Mouse (Mus musculus) splenic B cell, adult 2 months (primary cell): Measurements from ENCODE around the gene Sult2a6.

Source experiments
- DNase-seq: peaks from one replicate; pipeline ENCODE4 v3.0.0-alpha.2; 2011; ENCODE audit warnings: low read depth, low spot score
- H3K27me3 ChIP-seq: 2 replicates; pipeline ENCODE4 v1.6.1; 2012; ENCODE audit warnings: mild to moderate bottlenecking, low read length, moderate library complexity, mixed read lengths; ENCODE audit not compliant: control insufficient read depth, poor library complexity, insufficient read depth, severe bottlenecking
- H3K36me3 ChIP-seq: 2 replicates; pipeline ENCODE4 v1.6.1; 2012; ENCODE audit warnings: mild to moderate bottlenecking, low read length, moderate library complexity, mixed read lengths; ENCODE audit not compliant: control insufficient read depth, poor library complexity, insufficient read depth, severe bottlenecking

The Sult2a6 gene

GRCm38 (mm10) chr7:14254770-14255169 is at the start of gene Sult2a6:
Gene Sult2a6, minus strand, starts transcription at chr7:14254870.
- H3K27me3 ChIP-seq: no peaks in the 10 kb centered on the region
- no peaks in the 10 kb centered on the region for H3K36me3 ChIP-seq
- no peak for DNase-seq

GRCm38 (mm10) chr7:14215231-14215630 is 39.4 kb downstream of the Sult2a6 start:
- Histone ChIP-seq H3K27me3 (no peaks in the 10 kb centered on the region), H3K36me3 (no peaks in the 10 kb centered on the region)
- no peak for DNase-seq

GRCm38 (mm10) chr7:14203417-14203816 is 51.3 kb downstream of the Sult2a6 start:
- no peaks in the 10 kb centered on the region for H3K27me3 ChIP-seq
- no peak for DNase-seq
- no peaks in the 10 kb centered on the region for H3K36me3 ChIP-seq

GRCm38 (mm10) chr7:14202487-14202886 is 52.2 kb downstream of the Sult2a6 start:
- no peak for DNase-seq
- H3K27me3 ChIP-seq: no peaks in the 10 kb centered on the region
- H3K36me3 ChIP-seq: no peaks in the 10 kb centered on the region
